Mouse (Mus musculus) cerebellum, adult 2 months (tissue): ENCODE measurements around the gene Ivd. TPM values are rescaled to one million over a fixed set of nuclear protein-coding genes. Genes with fewer than 3 reads are reported as not detected.

Experiments
- DNase-seq, 2 experiments: peaks; one replicate each; pipeline ENCODE4 v3.0.0; 2021
- H3K27ac ChIP-seq: fragments of 200-500 bp; 2 replicates; pipeline ENCODE4 v1.5.1; 2012; ENCODE audit warnings: low read length, control low read depth, inconsistent platforms; ENCODE audit not compliant: insufficient read depth
- H3K27me3 ChIP-seq: fragments of 200-500 bp; 2 replicates; pipeline ENCODE4 v1.6.1; 2012; ENCODE audit warnings: inconsistent platforms, mild to moderate bottlenecking, low read length, moderate library complexity; ENCODE audit not compliant: control insufficient read depth, insufficient read depth
- H3K4me1 ChIP-seq: fragments of 200-500 bp; 2 replicates; pipeline ENCODE4 v1.6.1; 2011; ENCODE audit warnings: low read length; ENCODE audit not compliant: control insufficient read depth, insufficient read depth
- H3K4me3 ChIP-seq: fragments of 200-500 bp; replicated peaks from 2 replicates; pipeline ENCODE3; 2011; ENCODE audit warnings: mild to moderate bottlenecking, low read depth, low read length, control low read depth; ENCODE audit not compliant: insufficient read depth
- CTCF ChIP-seq: fragments of 200-500 bp; IDR thresholded peaks from 2 replicates; pipeline ENCODE4 v1.5.1; 2011; ENCODE audit warnings: low read depth, mild to moderate bottlenecking, control low read depth, low read length, moderate library complexity, borderline replicate concordance; ENCODE audit not compliant: insufficient read depth
- POLR2A ChIP-seq: fragments of 200-500 bp; IDR thresholded peaks from 2 replicates; pipeline ENCODE4 v1.6.1; 2011; ENCODE audit warnings: low read length, control low read depth, borderline replicate concordance; ENCODE audit not compliant: insufficient read depth
- WGBS: fragments of 180-500 bp; shearing (Covaris S2); methylation state at CpG from one replicate; pipeline ENCODE4 v1.1.7; 2018; 5-methylcytosine and 5-hydroxymethylcytosine counted together
- polyA plus RNA-seq: library from polyadenylated mRNA; depleted of rRNA; stranded (reverse); fragments of >200 nt; gene quantifications from 2 replicates; pipeline ENCODE4 v1.2.3, GENCODE M21; 2012; rRNA removed

Gene Ivd
- polyA plus RNA-seq, 1 experiment = 134 TPM

- Histone ChIP-seq H3K27me3 (no peaks in the 10 kb centered on the region), H3K27ac (no peak overlapping the region), H3K4me1 (peaks cover 50% of the 10 kb centered on the region), H3K4me3 (no peak overlapping the region)
- TF ChIP-seq POLR2A (no peak), CTCF (no peak)
- WGBS = 65% methylated on average over 17 of the region's 17 CpGs
- DNase-seq = no peak
These were observed 54.7 kb downstream of the Ivd start for GRCm38 (mm10) chr2:118916436-118916835.

- no peak overlapping the region for H3K4me3 ChIP-seq
- H3K4me1 ChIP-seq = peaks cover 36% of the 10 kb centered on the region
- H3K27ac ChIP-seq = no peak overlapping the region
- TF ChIP-seq POLR2A (no peak), CTCF (no peak)
- DNase-seq = no peak
- WGBS = 81% methylated on average over 1 of the region's 1 CpGs
- H3K27me3 ChIP-seq = no peaks in the 10 kb centered on the region
These were observed 56.8 kb downstream of the Ivd start for GRCm38 (mm10) chr2:118918543-118918942.

GRCm38 (mm10) chr2:118920428-118920827 is 58.7 kb downstream of the Ivd start:
- TF ChIP-seq POLR2A (no peak), CTCF (no peak)
- H3K4me1 ChIP-seq = peaks cover 21% of the 10 kb centered on the region
- H3K4me3 ChIP-seq = no peak overlapping the region
- WGBS = 16% methylated on average over 3 of the region's 3 CpGs
- DNase-seq = peak in 1 of 2 experiments; percentile 38
- H3K27me3 ChIP-seq = no peaks in the 10 kb centered on the region
- no peak overlapping the region for H3K27ac ChIP-seq

DNA sequence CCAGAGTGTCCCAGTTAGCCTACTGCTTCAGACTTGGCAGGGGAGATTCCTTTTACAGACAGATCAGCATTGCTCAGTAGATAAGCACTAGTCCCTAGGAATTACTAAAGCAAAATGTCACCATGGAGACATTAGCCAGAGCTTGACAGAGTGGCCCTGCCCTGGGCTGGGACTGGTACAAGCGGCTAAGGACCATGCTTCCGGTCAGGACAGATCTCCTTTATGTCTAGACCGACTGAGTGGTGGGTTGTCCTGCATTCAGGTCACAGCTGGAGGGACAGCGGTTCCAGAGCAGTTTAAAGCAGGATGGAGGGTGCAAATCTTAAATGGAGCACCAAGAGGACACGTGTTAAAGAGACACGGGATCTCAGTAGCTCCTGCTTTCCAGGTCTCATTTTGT is 64.2 kb downstream of the Ivd start:
- WGBS = 4% methylated on average over 6 of the region's 6 CpGs
- Histone ChIP-seq H3K4me1 (peaks cover 8% of the 10 kb centered on the region; the same call in 1 of the 2 replicates), H3K27me3 (no peaks in the 10 kb centered on the region), H3K4me3 (peak overlapping the region; percentile 76), H3K27ac (no peak overlapping the region)
- TF ChIP-seq POLR2A (no peak), CTCF (no peak)
- no peak for DNase-seq

DNA sequence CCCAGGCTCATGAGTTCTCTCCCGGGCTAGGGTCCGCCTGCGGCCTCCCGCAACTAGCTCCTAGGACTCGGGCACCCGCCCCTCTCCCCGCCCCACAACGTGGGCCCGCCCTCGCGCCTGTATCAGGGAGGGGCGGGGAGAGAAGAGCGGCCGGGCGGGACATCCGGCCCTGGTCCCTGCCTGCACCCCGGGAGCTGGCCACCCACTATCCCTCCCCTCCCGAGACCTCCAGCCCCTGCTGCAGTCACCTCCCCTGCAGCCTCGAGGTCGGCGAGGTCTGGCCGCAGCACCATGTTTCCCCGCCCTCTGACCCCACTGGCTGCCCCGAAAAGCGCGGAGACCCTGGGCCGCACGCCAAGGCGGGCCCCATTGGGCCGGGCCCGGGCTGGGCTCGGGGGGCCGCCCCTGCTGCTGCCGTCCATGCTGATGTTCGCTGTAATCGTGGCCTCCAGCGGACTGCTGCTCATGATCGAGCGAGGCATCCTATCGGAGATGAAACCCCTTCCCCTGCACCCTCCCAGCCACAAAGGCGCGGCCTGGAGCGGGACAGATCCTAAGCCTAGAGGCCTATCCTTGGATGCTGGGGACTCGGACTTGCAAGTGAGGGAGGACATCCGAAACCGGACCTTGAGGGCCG is 64.7 kb downstream of the Ivd start, which contains the start of gene Chst14:
Gene Chst14, plus strand, starts transcription at position 136 of the 637 bp plus-strand sequence.
- H3K27me3 ChIP-seq = no peaks in the 10 kb centered on the region
- H3K4me3 ChIP-seq = peak within 1 kb of the TSS; percentile 76
- peak; percentile 70 to 71 for DNase-seq
- TF ChIP-seq CTCF (no peak), POLR2A (peak; percentile 33; the same call in 1 of the 2 replicates)
- H3K27ac ChIP-seq = no peak within 1 kb of the TSS
- WGBS = 4% methylated on average over 40 of the region's 47 CpGs
- H3K4me1 ChIP-seq = peaks cover 8% of the 10 kb centered on the region; the same call in 1 of the 2 replicates

GRCm38 (mm10) chr2:118926998-118927739 is 65.4 kb downstream of the Ivd start:
- peak overlapping the region; percentile 76 for H3K4me3 ChIP-seq
- peak in 1 of 2 experiments; percentile 44 for DNase-seq
- TF ChIP-seq POLR2A = no peak
- no peak for TF ChIP-seq CTCF
- WGBS = 24% methylated on average over 31 of the region's 31 CpGs
- no peak overlapping the region for H3K27ac ChIP-seq
- H3K4me1 ChIP-seq = peaks cover 8% of the 10 kb centered on the region; the same call in 1 of the 2 replicates
- no peaks in the 10 kb centered on the region for H3K27me3 ChIP-seq

Other genes with a start within 250 kb of the Ivd start
- gene Pak6, start 198.7 kb upstream of the Ivd start, polyA plus RNA-seq = 5.6 and 6.4 TPM in 2 replicates
- 0.41 and 0.82 TPM in 2 replicates for gene Ankrd63, start 158.0 kb upstream of the Ivd start, polyA plus RNA-seq
- gene Plcb2, start 133.5 kb upstream of the Ivd start, polyA plus RNA-seq = 0.86 and 0.97 TPM in 2 replicates
- gene Inafm2, start 116.2 kb upstream of the Ivd start, polyA plus RNA-seq = 21.8 and 22.0 TPM in 2 replicates
- 8.3 and 8.5 TPM in 2 replicates for gene Ccdc9b, start 99.3 kb upstream of the Ivd start, polyA plus RNA-seq
- not detected in 2 replicates for gene Phgr1, start 89.2 kb upstream of the Ivd start, polyA plus RNA-seq
- 212 and 227 TPM in 2 replicates for gene Disp2, start 82.2 kb upstream of the Ivd start, polyA plus RNA-seq
- gene Knstrn, start 48.0 kb upstream of the Ivd start, polyA plus RNA-seq = 1.6 and 2.1 TPM in 2 replicates
- 16.6 and 16.7 TPM in 2 replicates for gene Bahd1, start 38.4 kb downstream of the Ivd start, polyA plus RNA-seq
- 4.2 and 4.4 TPM in 2 replicates for gene Chst14, start 64.5 kb downstream of the Ivd start, polyA plus RNA-seq
- gene Ccdc32, start 167.4 kb downstream of the Ivd start, polyA plus RNA-seq = 33.0 and 34.3 TPM in 2 replicates
- 5.5 and 6.2 TPM in 2 replicates for gene Rpusd2, start 172.8 kb downstream of the Ivd start, polyA plus RNA-seq
- 0.02 and 0.03 TPM in 2 replicates for gene Knl1, start 185.2 kb downstream of the Ivd start, polyA plus RNA-seq